Mouse (Mus musculus): ENCODE measurements around the gene Tmem185b. TPM values are rescaled to one million over a fixed set of nuclear protein-coding genes. Genes with fewer than 3 reads are reported as not detected.

The Tmem185b gene
- polyA plus RNA-seq, 1 experiment, result 61.2 TPM

GRCm38 (mm10) chr1:119521029-119521428 lies 4.9 kb upstream of the Tmem185b start:
- no peak overlapping the region for H3K4me3 ChIP-seq (ENCODE audit: control insufficient read depth, insufficient read depth, low read length)
- H3K36me3 ChIP-seq (ENCODE audit: control insufficient read depth, insufficient read depth, low read length), result no peaks in the 10 kb centered on the region
- H3K4me1 ChIP-seq (replicated peaks; ENCODE audit: control insufficient read depth, insufficient read depth, low read length), result peaks cover 30% of the 10 kb centered on the region
- H3K27me3 ChIP-seq (ENCODE audit: control insufficient read depth, insufficient read depth, low read length), result no peaks in the 10 kb centered on the region
- WGBS, result 82% methylated on average over 2 of the region's 2 CpGs
- no peak overlapping the region for H3K27ac ChIP-seq (ENCODE audit: control insufficient read depth, insufficient read depth, low read length)
- no peak for TF ChIP-seq POLR2A (IDR thresholded peaks at IDR 0.05; ENCODE audit: control insufficient read depth, extremely low read depth, insufficient read depth, low read length, poor library complexity)
- TF ChIP-seq CTCF (IDR thresholded peaks at IDR 0.05; ENCODE audit: borderline replicate concordance, control insufficient read depth, extremely low read depth, insufficient read depth, low read length, poor library complexity), result no peak
- DNase-seq, result no peak

GRCm38 (mm10) chr1:119521681-119522080 lies 4.3 kb upstream of the Tmem185b start:
- H3K27me3 ChIP-seq (ENCODE audit: control insufficient read depth, insufficient read depth, low read length), result no peaks in the 10 kb centered on the region
- no peak for DNase-seq
- H3K27ac ChIP-seq (ENCODE audit: control insufficient read depth, insufficient read depth, low read length), result no peak overlapping the region
- H3K36me3 ChIP-seq (ENCODE audit: control insufficient read depth, insufficient read depth, low read length), result no peaks in the 10 kb centered on the region
- no peak for TF ChIP-seq POLR2A (IDR thresholded peaks at IDR 0.05; ENCODE audit: control insufficient read depth, extremely low read depth, insufficient read depth, low read length, poor library complexity)
- no peak for TF ChIP-seq CTCF (IDR thresholded peaks at IDR 0.05; ENCODE audit: borderline replicate concordance, control insufficient read depth, extremely low read depth, insufficient read depth, low read length, poor library complexity)
- WGBS, result 98% methylated on average over 7 of the region's 7 CpGs
- H3K4me1 ChIP-seq (replicated peaks; ENCODE audit: control insufficient read depth, insufficient read depth, low read length), result peaks cover 35% of the 10 kb centered on the region
- no peak overlapping the region for H3K4me3 ChIP-seq (ENCODE audit: control insufficient read depth, insufficient read depth, low read length)

DNA sequence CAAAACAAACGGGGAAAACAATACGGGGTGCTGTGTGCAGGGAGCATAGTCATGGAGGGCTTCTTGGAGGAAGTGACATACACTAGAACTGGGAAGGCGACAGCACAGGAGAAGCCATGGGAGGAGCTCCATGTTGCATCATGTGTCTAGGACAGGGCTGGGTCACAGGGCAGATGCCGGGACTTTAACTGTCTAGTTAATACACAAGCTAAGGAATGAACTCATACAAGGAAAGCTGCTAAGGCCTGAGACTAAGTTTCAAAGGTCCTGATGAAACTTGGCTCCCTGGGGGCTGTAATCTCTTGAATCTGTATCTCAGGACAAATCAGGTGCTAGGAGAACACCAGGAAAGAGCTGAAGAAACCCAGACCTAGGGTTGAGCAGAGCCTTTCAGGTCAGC lies 3.2 kb upstream of the Tmem185b start:
- TF ChIP-seq CTCF (IDR thresholded peaks at IDR 0.05; ENCODE audit: borderline replicate concordance, control insufficient read depth, extremely low read depth, insufficient read depth, low read length, poor library complexity) (no peak), POLR2A (IDR thresholded peaks at IDR 0.05; ENCODE audit: control insufficient read depth, extremely low read depth, insufficient read depth, low read length, poor library complexity) (no peak)
- no peak for DNase-seq
- H3K36me3 ChIP-seq (ENCODE audit: control insufficient read depth, insufficient read depth, low read length), result peaks cover 4% of the 10 kb centered on the region; the same call in 1 of the 2 replicates
- H3K4me1 ChIP-seq (replicated peaks; ENCODE audit: control insufficient read depth, insufficient read depth, low read length), result peaks cover 39% of the 10 kb centered on the region
- H3K27ac ChIP-seq (ENCODE audit: control insufficient read depth, insufficient read depth, low read length), result no peak overlapping the region
- H3K27me3 ChIP-seq (ENCODE audit: control insufficient read depth, insufficient read depth, low read length), result no peaks in the 10 kb centered on the region
- WGBS, result 87% methylated on average over 4 of the region's 4 CpGs
- H3K4me3 ChIP-seq (ENCODE audit: control insufficient read depth, insufficient read depth, low read length), result no peak overlapping the region

GRCm38 (mm10) chr1:119523369-119523768 lies 2.6 kb upstream of the Tmem185b start:
- no peak overlapping the region for H3K4me3 ChIP-seq (ENCODE audit: control insufficient read depth, insufficient read depth, low read length)
- no peak for TF ChIP-seq POLR2A (IDR thresholded peaks at IDR 0.05; ENCODE audit: control insufficient read depth, extremely low read depth, insufficient read depth, low read length, poor library complexity)
- no peak for TF ChIP-seq CTCF (IDR thresholded peaks at IDR 0.05; ENCODE audit: borderline replicate concordance, control insufficient read depth, extremely low read depth, insufficient read depth, low read length, poor library complexity)
- no peaks in the 10 kb centered on the region for H3K27me3 ChIP-seq (ENCODE audit: control insufficient read depth, insufficient read depth, low read length)
- DNase-seq, result no peak
- 99% methylated on average over 7 of the region's 7 CpGs for WGBS
- no peak overlapping the region for H3K27ac ChIP-seq (ENCODE audit: control insufficient read depth, insufficient read depth, low read length)
- H3K36me3 ChIP-seq (ENCODE audit: control insufficient read depth, insufficient read depth, low read length), result peaks cover 4% of the 10 kb centered on the region; the same call in 1 of the 2 replicates
- H3K4me1 ChIP-seq (replicated peaks; ENCODE audit: control insufficient read depth, insufficient read depth, low read length), result peaks cover 33% of the 10 kb centered on the region

- Histone ChIP-seq H3K4me3 (ENCODE audit: control insufficient read depth, insufficient read depth, low read length) (no peak overlapping the region), H3K27ac (ENCODE audit: control insufficient read depth, insufficient read depth, low read length) (no peak overlapping the region), H3K36me3 (ENCODE audit: control insufficient read depth, insufficient read depth, low read length) (peaks cover 4% of the 10 kb centered on the region; the same call in 1 of the 2 replicates), H3K4me1 (replicated peaks; ENCODE audit: control insufficient read depth, insufficient read depth, low read length) (peaks cover 31% of the 10 kb centered on the region), H3K27me3 (ENCODE audit: control insufficient read depth, insufficient read depth, low read length) (no peaks in the 10 kb centered on the region)
- TF ChIP-seq CTCF (IDR thresholded peaks at IDR 0.05; ENCODE audit: borderline replicate concordance, control insufficient read depth, extremely low read depth, insufficient read depth, low read length, poor library complexity) (no peak), POLR2A (IDR thresholded peaks at IDR 0.05; ENCODE audit: control insufficient read depth, extremely low read depth, insufficient read depth, low read length, poor library complexity) (no peak)
- no peak for DNase-seq
- 93% methylated on average over 7 of the region's 7 CpGs for WGBS
Measured at GRCm38 (mm10) chr1:119523826-119524225, 2.1 kb upstream of the Tmem185b start.

DNA sequence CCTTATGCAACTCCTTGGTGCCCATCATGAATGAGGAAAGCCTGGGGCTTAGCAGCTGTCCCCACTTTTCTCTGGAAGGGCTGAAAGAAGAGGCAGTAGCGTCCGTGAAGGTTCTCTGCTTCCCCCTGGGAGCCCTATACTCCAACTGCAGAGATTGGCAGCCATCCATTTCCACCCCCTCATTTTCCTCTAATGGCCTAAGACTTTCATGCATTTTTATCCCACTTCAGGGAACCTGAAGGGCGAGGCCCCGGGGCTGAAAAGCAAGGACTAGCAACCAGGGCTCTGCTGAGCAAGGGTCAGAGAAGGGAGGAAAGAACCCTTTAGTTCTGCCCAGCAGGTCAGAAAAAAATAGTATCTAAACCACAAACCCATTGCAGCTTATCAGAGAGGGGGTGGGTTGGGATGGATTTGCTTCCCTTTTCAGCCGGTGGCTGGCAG lies 936 bp upstream of the Tmem185b start:
- no peak overlapping the region for H3K27ac ChIP-seq (ENCODE audit: control insufficient read depth, insufficient read depth, low read length)
- peaks cover 4% of the 10 kb centered on the region; the same call in 1 of the 2 replicates for H3K36me3 ChIP-seq (ENCODE audit: control insufficient read depth, insufficient read depth, low read length)
- no peak for TF ChIP-seq POLR2A (IDR thresholded peaks at IDR 0.05; ENCODE audit: control insufficient read depth, extremely low read depth, insufficient read depth, low read length, poor library complexity)
- no peak for TF ChIP-seq CTCF (IDR thresholded peaks at IDR 0.05; ENCODE audit: borderline replicate concordance, control insufficient read depth, extremely low read depth, insufficient read depth, low read length, poor library complexity)
- no peak for DNase-seq
- H3K4me1 ChIP-seq (replicated peaks; ENCODE audit: control insufficient read depth, insufficient read depth, low read length), result peaks cover 24% of the 10 kb centered on the region
- 34% methylated on average over 5 of the region's 5 CpGs for WGBS
- no peaks in the 10 kb centered on the region for H3K27me3 ChIP-seq (ENCODE audit: control insufficient read depth, insufficient read depth, low read length)
- H3K4me3 ChIP-seq (ENCODE audit: control insufficient read depth, insufficient read depth, low read length), result no peak overlapping the region; the same call in 1 of the 2 replicates

DNA sequence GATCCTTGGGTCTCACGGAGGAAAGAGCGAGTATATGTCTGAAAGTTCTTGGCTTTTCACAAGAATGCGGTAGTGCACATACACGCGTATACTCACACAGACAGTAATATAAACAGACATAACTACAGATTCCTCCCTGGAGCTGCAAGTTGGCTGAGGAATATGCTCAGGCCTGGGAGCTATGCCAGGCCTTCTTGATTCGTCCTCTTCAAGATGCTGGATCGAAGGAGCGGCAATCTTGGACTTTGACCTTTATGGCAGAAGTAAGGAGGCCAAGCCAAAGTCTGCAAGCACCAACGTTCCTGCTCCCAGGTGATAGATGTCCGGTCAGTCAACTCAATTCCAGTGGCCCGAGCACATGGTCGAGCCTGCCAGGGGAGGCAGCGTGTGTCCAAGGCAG lies 5.0 kb downstream of the Tmem185b start:
- DNase-seq, result no peak
- WGBS, result 96% methylated on average over 13 of the region's 13 CpGs
- Histone ChIP-seq H3K4me1 (replicated peaks; ENCODE audit: control insufficient read depth, insufficient read depth, low read length) (peaks cover 9% of the 10 kb centered on the region), H3K27me3 (ENCODE audit: control insufficient read depth, insufficient read depth, low read length) (no peaks in the 10 kb centered on the region), H3K4me3 (ENCODE audit: control insufficient read depth, insufficient read depth, low read length) (no peak overlapping the region), H3K27ac (ENCODE audit: control insufficient read depth, insufficient read depth, low read length) (no peak overlapping the region), H3K36me3 (ENCODE audit: control insufficient read depth, insufficient read depth, low read length) (peaks cover 4% of the 10 kb centered on the region; the same call in 1 of the 2 replicates)
- TF ChIP-seq CTCF (IDR thresholded peaks at IDR 0.05; ENCODE audit: borderline replicate concordance, control insufficient read depth, extremely low read depth, insufficient read depth, low read length, poor library complexity), result no peak
- TF ChIP-seq POLR2A (IDR thresholded peaks at IDR 0.05; ENCODE audit: control insufficient read depth, extremely low read depth, insufficient read depth, low read length, poor library complexity), result no peak

All from thymus, adult 2 months (tissue).